Mouse (Mus musculus) cerebellum, adult 2 months (tissue): ENCODE data around the gene Txndc11. TPM values are rescaled to one million over a fixed set of nuclear protein-coding genes. Genes with fewer than 3 reads are reported as not detected.

Source experiments
- DNase-seq, 2 experiments: peaks; one replicate each; pipeline ENCODE4 v3.0.0; 2021
- H3K27ac ChIP-seq: fragments of 200-500 bp; 2 replicates; pipeline ENCODE4 v1.5.1; 2012; ENCODE audit warnings: low read length, control low read depth, inconsistent platforms; ENCODE audit not compliant: insufficient read depth
- H3K27me3 ChIP-seq: fragments of 200-500 bp; 2 replicates; pipeline ENCODE4 v1.6.1; 2012; ENCODE audit warnings: inconsistent platforms, mild to moderate bottlenecking, low read length, moderate library complexity; ENCODE audit not compliant: control insufficient read depth, insufficient read depth
- H3K4me1 ChIP-seq: fragments of 200-500 bp; 2 replicates; pipeline ENCODE4 v1.6.1; 2011; ENCODE audit warnings: low read length; ENCODE audit not compliant: control insufficient read depth, insufficient read depth
- H3K4me3 ChIP-seq: fragments of 200-500 bp; replicated peaks from 2 replicates; pipeline ENCODE3; 2011; ENCODE audit warnings: mild to moderate bottlenecking, low read depth, low read length, control low read depth; ENCODE audit not compliant: insufficient read depth
- CTCF ChIP-seq: fragments of 200-500 bp; IDR thresholded peaks from 2 replicates; pipeline ENCODE4 v1.5.1; 2011; ENCODE audit warnings: low read depth, mild to moderate bottlenecking, control low read depth, low read length, moderate library complexity, borderline replicate concordance; ENCODE audit not compliant: insufficient read depth
- POLR2A ChIP-seq: fragments of 200-500 bp; IDR thresholded peaks from 2 replicates; pipeline ENCODE4 v1.6.1; 2011; ENCODE audit warnings: low read length, control low read depth, borderline replicate concordance; ENCODE audit not compliant: insufficient read depth
- WGBS: fragments of 180-500 bp; shearing (Covaris S2); methylation state at CpG from one replicate; pipeline ENCODE4 v1.1.7; 2018; 5-methylcytosine and 5-hydroxymethylcytosine counted together
- polyA plus RNA-seq: library from polyadenylated mRNA; depleted of rRNA; stranded (reverse); fragments of >200 nt; gene quantifications from 2 replicates; pipeline ENCODE4 v1.2.3, GENCODE M21; 2012; rRNA removed

Gene Txndc11
- polyA plus RNA-seq, 1 experiment = 34.5 TPM

GRCm38 (mm10) chr16:11035790-11036431, 98.5 kb downstream of the Txndc11 start:
- WGBS = 13% methylated on average over 15 of the region's 15 CpGs
- H3K27me3 ChIP-seq = no peaks in the 10 kb centered on the region
- DNase-seq = peak; percentile 72 to 82
- H3K4me1 ChIP-seq = peaks cover 3% of the 10 kb centered on the region; the same call in 1 of the 2 replicates
- TF ChIP-seq POLR2A = no peak
- peak; percentile 88 for TF ChIP-seq CTCF
- H3K27ac ChIP-seq = no peak overlapping the region
- H3K4me3 ChIP-seq = peak overlapping the region; percentile 44

- DNase-seq = no peak
- peaks cover 3% of the 10 kb centered on the region; the same call in 1 of the 2 replicates for H3K4me1 ChIP-seq
- no peak overlapping the region for H3K27ac ChIP-seq
- H3K4me3 ChIP-seq = no peak overlapping the region
- TF ChIP-seq POLR2A (no peak), CTCF (no peak)
- H3K27me3 ChIP-seq = no peaks in the 10 kb centered on the region
- WGBS = 91% methylated on average over 9 of the region's 9 CpGs
Observed at GRCm38 (mm10) chr16:11035273-11035672, 99.2 kb downstream of the Txndc11 start.

- no peak overlapping the region for H3K27ac ChIP-seq
- 8% methylated on average over 4 of the region's 4 CpGs for WGBS
- peaks cover 3% of the 10 kb centered on the region; the same call in 1 of the 2 replicates for H3K4me1 ChIP-seq
- no peak overlapping the region for H3K4me3 ChIP-seq
- no peak for TF ChIP-seq POLR2A
- peak; percentile 95 for TF ChIP-seq CTCF
- no peaks in the 10 kb centered on the region for H3K27me3 ChIP-seq
- peak; percentile 68 to 73 for DNase-seq
Observed at GRCm38 (mm10) chr16:11034193-11034803, 100.2 kb downstream of the Txndc11 start.

- DNase-seq = no peak
- Histone ChIP-seq H3K4me3 (no peak overlapping the region), H3K27me3 (no peaks in the 10 kb centered on the region), H3K4me1 (peaks cover 3% of the 10 kb centered on the region; the same call in 1 of the 2 replicates), H3K27ac (no peak overlapping the region)
- 58% methylated on average over 3 of the region's 3 CpGs for WGBS
- TF ChIP-seq POLR2A (no peak), CTCF (no peak)
Observed at GRCm38 (mm10) chr16:11031320-11031719, 103.1 kb downstream of the Txndc11 start.

GRCm38 (mm10) chr16:11030844-11031243, 103.6 kb downstream of the Txndc11 start:
- no peak for TF ChIP-seq CTCF
- TF ChIP-seq POLR2A = no peak
- DNase-seq = no peak
- no peak overlapping the region for H3K27ac ChIP-seq
- H3K4me3 ChIP-seq = no peak overlapping the region
- H3K4me1 ChIP-seq = peaks cover 2% of the 10 kb centered on the region; the same call in 1 of the 2 replicates
- H3K27me3 ChIP-seq = no peaks in the 10 kb centered on the region
- 87% methylated on average over 4 of the region's 4 CpGs for WGBS

GRCm38 (mm10) chr16:11028206-11028605, 106.2 kb downstream of the Txndc11 start:
- no peak for TF ChIP-seq CTCF
- no peak for TF ChIP-seq POLR2A
- no peaks in the 10 kb centered on the region for H3K4me1 ChIP-seq
- no peak overlapping the region for H3K27ac ChIP-seq
- 42% methylated on average over 7 of the region's 7 CpGs for WGBS
- no peak overlapping the region for H3K4me3 ChIP-seq
- DNase-seq = no peak
- H3K27me3 ChIP-seq = no peaks in the 10 kb centered on the region

Other genes starting within 250 kb of the Txndc11 start
- 124 and 138 TPM in 2 replicates for gene Snn, start 73.7 kb downstream of the Txndc11 start, polyA plus RNA-seq
- 60.7 and 82.3 TPM in 2 replicates for gene Litaf, start 68.5 kb downstream of the Txndc11 start, polyA plus RNA-seq
- 70.8 and 73.6 TPM in 2 replicates for gene Zc3h7a, start 41.7 kb upstream of the Txndc11 start, polyA plus RNA-seq
- gene Rsl1d1, start 68.7 kb upstream of the Txndc11 start, polyA plus RNA-seq = 44.9 and 45.2 TPM in 2 replicates
- gene Gspt1, start 119.7 kb upstream of the Txndc11 start, polyA plus RNA-seq = 43.6 and 44.0 TPM in 2 replicates
- gene Tnfrsf17, start 179.2 kb upstream of the Txndc11 start, polyA plus RNA-seq = 0.14 and 0.46 TPM in 2 replicates
- gene Snx29, start 188.3 kb upstream of the Txndc11 start, polyA plus RNA-seq = 8.4 and 9.0 TPM in 2 replicates